Mouse (Mus musculus) MEL (cell line): ENCODE measurements around the gene Zfp366.

ENCODE experiments used
- CTCF ChIP-seq, 3 experiments: IDR thresholded peaks in 2 of 3; conservative IDR thresholded peaks in 1 of 3; 2 replicates each; pipeline ENCODE4 v1.5.1; 2011 to 2012; ENCODE audit warnings: low read length in 3 of 3, low read depth in 2 of 3, mild to moderate bottlenecking in 2 of 3, improper control_type of control experiment in 1 of 3, inconsistent platforms in 1 of 3, mixed read lengths in 1 of 3, moderate library complexity in 1 of 3; ENCODE audit not compliant: control insufficient read depth in 1 of 3, insufficient read depth in 1 of 3, poor library complexity in 1 of 3, severe bottlenecking in 1 of 3
- ELF1 ChIP-seq: IDR thresholded peaks from 2 replicates; pipeline ENCODE4 v1.6.1; 2014; ENCODE audit warnings: low read depth, mild to moderate bottlenecking, inconsistent platforms, low read length, improper control_type of control experiment, moderate library complexity

DNA sequence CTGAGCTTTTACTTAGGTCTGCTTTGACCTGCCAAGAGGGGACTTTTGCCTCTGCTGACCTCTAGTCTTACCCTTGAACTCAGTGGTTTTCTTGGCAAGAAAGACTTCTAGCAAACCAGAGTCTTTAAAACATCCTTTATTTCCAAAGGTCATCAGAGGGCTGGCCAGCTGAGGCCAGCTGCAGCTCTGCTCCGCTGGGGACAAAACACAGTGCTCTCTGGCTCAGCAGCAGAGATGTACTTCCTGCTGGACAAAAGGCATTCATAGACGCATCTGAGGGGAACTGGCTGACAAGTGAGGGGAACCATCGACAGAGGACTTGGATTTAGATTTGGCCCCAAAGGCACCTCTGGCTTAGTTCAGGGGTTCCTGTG lies 45.9 kb downstream of the Zfp366 start:
- TF ChIP-seq CTCF (IDR thresholded peaks at IDR 0.05 in 2 of 3, conservative IDR thresholded peaks at IDR 0.05 in 1 of 3; ENCODE audit: control insufficient read depth in 1 of 3, insufficient read depth in 1 of 3, low read depth in 2 of 3, low read length in 3 of 3, poor library complexity in 1 of 3, severe bottlenecking in 1 of 3) = no peak
- no peak for TF ChIP-seq ELF1
